Mouse (Mus musculus): ENCODE results near the gene Pak4. TPM values are rescaled to one million over a fixed set of nuclear protein-coding genes. Genes with fewer than 3 reads are reported as not detected.

The Pak4 gene
- total RNA-seq, 2 experiments from 2014 or later: 2.4 to 3.2 TPM

Small RNA genes within 50 kb of the gene (microRNA-seq; reads per million reads assigned to microRNA genes)
- gene Mir7049: not detected

Other genes with a start within 250 kb of the Pak4 start
- gene Rps16, start 247.5 kb downstream of the Pak4 start, total RNA-seq (2021): 100 to 1,000 TPM; 373 to 449 TPM
- 1 to 10 TPM; 4.0 to 7.5 TPM for gene Plekhg2, start 225.6 kb downstream of the Pak4 start, total RNA-seq (2021)
- 10 to 100 TPM; 10.0 to 36.7 TPM for gene Zfp36, start 217.9 kb downstream of the Pak4 start, total RNA-seq (2021)
- 10 to 100 TPM; 22.1 to 28.3 TPM for gene Med29, start 205.5 kb downstream of the Pak4 start, total RNA-seq (2021)
- 10 to 100 TPM; 31.0 to 35.0 TPM for gene Paf1, start 205.2 kb downstream of the Pak4 start, total RNA-seq (2021)
- 1 to 10 TPM; 2.1 to 2.4 TPM for gene Gmfg, start 160.7 kb downstream of the Pak4 start, total RNA-seq (2021)
- gene Lrfn1, start 146.2 kb downstream of the Pak4 start, total RNA-seq (2021): under 1 TPM; 0.14 to 0.18 TPM
- not detected for gene Ifnl2, start 87.7 kb downstream of the Pak4 start, total RNA-seq (2021)
- not detected for gene Ifnl3, start 75.3 kb downstream of the Pak4 start, total RNA-seq (2021)
- not detected for gene Sycn, start 57.3 kb downstream of the Pak4 start, total RNA-seq (2021)
- gene Nccrp1, start 50.9 kb downstream of the Pak4 start, total RNA-seq (2021): not detected
- gene Samd4b, start within 50 bp of the Pak4 start, total RNA-seq (2021): 10 to 100 TPM; 13.0 to 13.1 TPM
- not detected for gene Acp7, start 33.1 kb upstream of the Pak4 start, total RNA-seq (2021)
- under 1 TPM; 0.47 to 0.84 TPM for gene Fbxo27, start 94.7 kb upstream of the Pak4 start, total RNA-seq (2021)
- gene Fbxo17, start 118.6 kb upstream of the Pak4 start, total RNA-seq (2021): 1 to 10 TPM; 2.5 to 4.9 TPM
- gene Mrps12, start 143.6 kb upstream of the Pak4 start, total RNA-seq (2021): 10 to 100 TPM; 36.0 to 41.0 TPM
- gene Sars2, start 143.8 kb upstream of the Pak4 start, total RNA-seq (2021): 10 to 100 TPM; 11.7 to 14.7 TPM
- gene Ccer2, start 158.0 kb upstream of the Pak4 start, total RNA-seq (2021): not detected
- gene Sirt2, start 168.6 kb upstream of the Pak4 start, total RNA-seq (2021): 10 to 100 TPM; 91.0 to 92.5 TPM
- gene Nfkbib, start 169.3 kb upstream of the Pak4 start, total RNA-seq (2021): 10 to 100 TPM; 27.1 to 31.3 TPM
- gene Rinl, start 190.8 kb upstream of the Pak4 start, total RNA-seq (2021): under 1 TPM; 0.71 to 0.89 TPM
- gene Hnrnpl, start 210.4 kb upstream of the Pak4 start, total RNA-seq (2021): 100 to 1,000 TPM; 131 to 143 TPM
- 100 to 1,000 TPM; 173 to 338 TPM for gene Ech1, start 227.0 kb upstream of the Pak4 start, total RNA-seq (2021)
- 1 to 10 TPM; 2.6 to 7.3 TPM for gene Lgals4, start 235.7 kb upstream of the Pak4 start, total RNA-seq (2021)